ENCODE assay signal across 7 mouse cellular contexts in the genomic region with DNA sequence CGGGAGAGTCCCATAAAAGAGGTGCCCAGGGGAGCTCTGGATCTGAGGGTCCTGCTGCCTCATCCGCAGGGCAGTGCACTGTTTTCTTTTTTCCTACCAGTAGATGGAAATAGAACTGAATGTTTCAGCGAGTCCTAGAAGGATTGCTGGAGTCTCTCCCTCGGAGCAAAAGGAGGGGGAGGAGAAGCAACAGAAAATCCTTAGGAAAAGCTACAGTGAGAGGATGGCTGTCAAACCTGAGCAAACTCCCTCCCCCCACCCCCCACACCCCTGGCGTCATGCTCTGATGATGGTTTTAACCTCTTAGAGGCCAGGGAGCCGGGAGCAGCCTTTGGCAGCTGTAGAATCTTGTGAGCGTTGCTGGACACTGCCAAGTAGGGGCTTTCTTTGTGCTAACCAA.
DNase-seq lines count a peak whose midpoint lies in the region; ATAC-seq and TF ChIP-seq lines count a peak whose summit lies in the region.

No protein-coding gene starts in this region.

- no peaks in the 10 kb centered on the region for H3K36me3 ChIP-seq in lung, embryonic 14.5 days (ENCODE audit: insufficient read depth)
- H3K36me3 ChIP-seq in forebrain, embryonic 13.5 days (ENCODE audit: poor library complexity, severe bottlenecking) = no peaks in the 10 kb centered on the region
- no peaks in the 10 kb centered on the region for H3K36me3 ChIP-seq in intestine, embryonic 15.5 days
- H3K36me3 ChIP-seq in stomach, embryonic 16.5 days (ENCODE audit: control insufficient read depth, insufficient read depth, low read length) = no peaks in the 10 kb centered on the region

- peak; percentile 53 for TF ChIP-seq CTCF in lung, embryonic 14.5 days (IDR thresholded peaks at IDR 0.05; ENCODE audit: low read depth)

- no peak overlapping the region; the same call in 1 of the 2 replicates for H3K27ac ChIP-seq in lung, embryonic 14.5 days (ENCODE audit: low read depth)
- H3K27ac ChIP-seq in forebrain, embryonic 13.5 days = no peak overlapping the region
- H3K27ac ChIP-seq in intestine, embryonic 15.5 days = no peak overlapping the region
- H3K27ac ChIP-seq in stomach, embryonic 16.5 days (ENCODE audit: low read length) = no peak overlapping the region

- DNase-seq in lung, embryonic 14.5 days = peak; percentile 71
- DNase-seq in lung, postnatal 36 days = no peak
- DNase-seq in adrenal gland, postnatal 10 days = no peak
- no peak for DNase-seq in ovary, postnatal 14 days (ENCODE audit: low spot score)

- no peak overlapping the region for H3K9ac ChIP-seq in lung, embryonic 14.5 days
- H3K9ac ChIP-seq in forebrain, embryonic 13.5 days = peak overlapping the region; percentile 16; the same call in 1 of the 2 replicates
- H3K9ac ChIP-seq in intestine, embryonic 15.5 days = no peak overlapping the region
- no peak overlapping the region for H3K9ac ChIP-seq in stomach, embryonic 16.5 days (ENCODE audit: low read length)

- peak; percentile 68; the same call in 1 of the 2 replicates for ATAC-seq in lung, embryonic 14.5 days (ENCODE audit: insufficient read depth)
- ATAC-seq in forebrain, embryonic 13.5 days = peak; percentile 72
- ATAC-seq in intestine, embryonic 15.5 days = 0 out of 2 replicates have a peak, but pooled peaks have one; percentile 17
- peak; percentile 73; the same call in 1 of the 2 replicates for ATAC-seq in stomach, embryonic 16.5 days (ENCODE audit: insufficient read depth, low FRiP score)

- 8% methylated on average over 7 of the region's 7 CpGs for WGBS in lung, embryonic 14.5 days
- 15% methylated on average over 7 of the region's 7 CpGs for WGBS in forebrain, embryonic 13.5 days
- 18% methylated on average over 7 of the region's 7 CpGs for WGBS in intestine, embryonic 15.5 days
- 16% methylated on average over 7 of the region's 7 CpGs for WGBS in stomach, embryonic 16.5 days

- no peak overlapping the region for H3K4me2 ChIP-seq in lung, embryonic 14.5 days
- peak overlapping the region; percentile 34 for H3K4me2 ChIP-seq in forebrain, embryonic 13.5 days
- no peak overlapping the region for H3K4me2 ChIP-seq in intestine, embryonic 15.5 days (replicated peaks)
- H3K4me2 ChIP-seq in stomach, embryonic 16.5 days (ENCODE audit: low read depth, low read length) = no peak overlapping the region

- H3K4me1 ChIP-seq in lung, embryonic 14.5 days (ENCODE audit: insufficient read depth) = 0 out of 2 replicates have a peak, but pooled peaks cover 3% of the 10 kb centered on the region
- peaks cover 15% of the 10 kb centered on the region for H3K4me1 ChIP-seq in forebrain, embryonic 13.5 days
- no peaks in the 10 kb centered on the region for H3K4me1 ChIP-seq in intestine, embryonic 15.5 days (replicated peaks)
- peaks cover 6% of the 10 kb centered on the region for H3K4me1 ChIP-seq in stomach, embryonic 16.5 days (ENCODE audit: control insufficient read depth, insufficient read depth, low read length)

- H3K4me3 ChIP-seq in lung, embryonic 14.5 days (ENCODE audit: low read depth, low read length) = no peak overlapping the region
- H3K4me3 ChIP-seq in forebrain, embryonic 13.5 days = no peak overlapping the region
- no peak overlapping the region for H3K4me3 ChIP-seq in intestine, embryonic 15.5 days (replicated peaks)
- no peak overlapping the region for H3K4me3 ChIP-seq in stomach, embryonic 16.5 days (replicated peaks; ENCODE audit: low read length)

- H3K27me3 ChIP-seq in lung, embryonic 14.5 days (ENCODE audit: insufficient read depth, low read length) = no peaks in the 10 kb centered on the region
- H3K27me3 ChIP-seq in forebrain, embryonic 13.5 days = no peaks in the 10 kb centered on the region
- no peaks in the 10 kb centered on the region for H3K27me3 ChIP-seq in intestine, embryonic 15.5 days (replicated peaks)
- H3K27me3 ChIP-seq in stomach, embryonic 16.5 days (ENCODE audit: control insufficient read depth, insufficient read depth, low read length) = no peaks in the 10 kb centered on the region

- no peaks in the 10 kb centered on the region for H3K9me3 ChIP-seq in lung, embryonic 14.5 days (ENCODE audit: low read depth, low read length)
- no peaks in the 10 kb centered on the region for H3K9me3 ChIP-seq in forebrain, embryonic 13.5 days (replicated peaks)
- no peaks in the 10 kb centered on the region for H3K9me3 ChIP-seq in intestine, embryonic 15.5 days
- H3K9me3 ChIP-seq in stomach, embryonic 16.5 days (replicated peaks; ENCODE audit: control insufficient read depth, low read length) = no peaks in the 10 kb centered on the region

Comparison
In these comparisons a context has a peak if more than half of its experiments do, and no peak if none do; other contexts are left out.
1. ATAC-seq: peak in every context shown above with its lines; median percentile 73 in stomach, embryonic 16.5 days; 72 in forebrain, embryonic 13.5 days; 68 in lung, embryonic 14.5 days; 17 in intestine, embryonic 15.5 days.